Mouse (Mus musculus) left cerebral cortex, adult 8-10 months (tissue): ENCODE measurements at regions not wholly inside any gene's neighbourhood (a gene's known extent, or its start where the extent isn't known, plus 50 kb on each side); places are given as distances from the start of the nearest gene placed in this dataset.

Source experiments
- DNase-seq, 2 experiments: peaks; one replicate each; pipeline ENCODE4 v3.0.0; 2022; ENCODE audit warnings: low spot score in 2 of 2

DNA sequence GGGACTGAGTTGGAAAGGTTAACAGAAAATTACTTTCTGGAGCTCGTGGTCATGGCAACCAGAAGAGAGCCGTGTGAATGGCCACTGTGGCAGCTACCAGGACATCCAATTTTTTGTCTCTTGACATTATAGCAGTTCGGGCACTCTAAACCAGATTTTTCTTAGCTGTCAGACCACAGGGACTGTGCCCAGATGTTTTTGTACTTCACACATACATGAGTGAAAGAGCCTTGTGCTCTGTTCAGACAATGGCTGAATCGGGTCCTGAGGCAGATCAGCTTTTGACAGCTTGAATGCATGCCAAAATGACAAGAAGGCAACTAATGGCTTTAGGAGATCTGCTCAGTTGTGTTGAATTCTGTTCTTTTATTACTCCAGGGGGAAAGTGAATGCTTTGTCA is 505.2 kb upstream of the Pdzrn3 start:
- no peak for DNase-seq

DNA sequence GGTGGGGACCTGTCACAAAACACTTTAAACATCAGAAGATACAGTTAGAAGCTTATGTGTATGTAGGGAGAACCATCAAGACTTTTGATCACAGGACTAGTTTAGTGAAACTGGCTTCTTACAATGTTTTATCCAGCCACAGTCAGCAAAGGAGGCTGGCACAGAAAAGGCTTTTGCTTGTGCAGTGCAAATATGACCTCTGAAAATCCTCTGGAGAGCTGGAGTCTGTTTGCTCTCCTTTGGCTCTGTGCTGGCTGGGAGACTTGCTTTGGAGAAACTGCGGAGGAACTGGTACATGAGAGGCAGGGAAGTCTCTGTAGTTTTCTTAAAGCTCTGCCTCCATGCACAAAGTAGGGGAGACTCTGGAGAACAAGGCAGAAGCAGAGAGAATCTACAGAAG is 497.2 kb upstream of the Pdzrn3 start:
- DNase-seq = no peak

DNA sequence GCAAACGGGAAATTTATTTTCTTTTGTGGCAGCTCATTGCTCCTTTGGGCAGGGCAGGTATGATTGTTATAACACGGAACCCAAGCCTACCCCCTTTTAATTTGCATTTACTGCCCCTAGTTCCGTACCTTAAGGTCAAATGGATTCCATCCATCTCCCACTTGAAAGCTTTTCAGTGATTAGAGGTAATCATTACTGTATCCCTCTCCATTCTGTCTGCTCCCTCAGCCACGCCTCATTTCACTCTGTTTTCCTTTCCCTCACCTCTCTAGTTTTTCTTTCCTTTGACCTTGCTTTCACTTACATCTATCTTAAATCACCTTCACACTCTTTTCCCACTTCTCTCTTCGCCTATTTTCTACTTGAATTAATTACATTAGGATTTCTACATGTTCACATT is 481.2 kb upstream of the Pdzrn3 start:
- no peak for DNase-seq

DNA sequence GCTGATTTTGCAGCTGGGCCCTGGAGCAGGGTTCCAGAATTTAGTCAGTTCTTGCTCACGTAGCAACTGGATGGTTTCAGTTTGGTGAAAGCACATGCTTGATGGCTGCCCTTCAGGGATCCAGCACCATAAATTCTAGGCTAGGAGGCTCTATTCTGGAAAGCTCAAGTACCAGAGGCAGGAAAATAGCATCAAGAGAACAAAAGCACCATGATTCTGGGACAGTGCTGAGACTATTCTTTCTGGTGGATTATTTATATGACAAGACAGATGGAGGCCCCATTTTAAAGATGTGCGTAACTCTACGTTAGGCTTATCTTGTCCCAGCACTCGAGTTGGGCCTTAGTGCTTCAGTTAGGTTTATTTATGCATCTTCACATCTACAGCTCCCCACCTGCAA is 463.0 kb upstream of the Pdzrn3 start:
- DNase-seq = no peak

DNA sequence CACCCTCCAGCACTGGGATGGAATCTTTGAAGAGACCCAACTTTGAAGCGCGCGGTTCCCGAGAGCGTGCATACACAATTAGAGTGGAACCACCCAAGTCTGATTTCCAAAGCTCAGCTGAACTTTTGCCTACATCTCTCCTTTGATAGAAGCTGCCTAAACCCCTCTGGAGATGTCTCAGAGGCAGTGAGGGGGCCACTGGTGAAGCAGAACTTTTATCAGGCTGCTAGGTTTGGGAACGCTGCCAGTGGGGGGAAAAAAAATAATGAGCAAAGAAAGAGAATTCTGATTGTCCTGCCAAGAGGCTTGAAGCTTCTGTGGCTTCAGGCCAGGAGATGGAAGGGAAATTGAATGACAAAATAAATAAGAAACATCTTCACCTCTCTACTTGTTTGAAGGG is 459.9 kb upstream of the Pdzrn3 start:
- DNase-seq = no peak

DNA sequence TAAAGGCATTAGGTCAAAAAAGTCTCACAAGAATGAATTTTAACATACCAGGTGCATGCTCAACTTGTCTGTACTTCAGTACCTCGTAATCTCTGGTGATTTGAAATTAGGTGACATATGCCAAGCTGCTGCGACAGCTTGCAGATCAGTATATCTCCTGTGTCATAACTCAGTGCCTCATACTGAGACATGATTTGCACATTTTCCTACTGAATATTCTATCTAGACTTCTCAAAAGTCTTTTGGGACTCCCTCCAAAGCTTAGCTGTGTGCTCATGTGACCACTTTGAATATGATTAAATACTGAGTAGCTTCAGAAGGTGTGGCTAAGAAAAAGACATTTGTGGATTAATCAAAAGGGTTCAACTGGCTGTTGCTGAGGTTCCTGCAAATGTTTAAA is 416.3 kb upstream of the Pdzrn3 start:
- DNase-seq = no peak

DNA sequence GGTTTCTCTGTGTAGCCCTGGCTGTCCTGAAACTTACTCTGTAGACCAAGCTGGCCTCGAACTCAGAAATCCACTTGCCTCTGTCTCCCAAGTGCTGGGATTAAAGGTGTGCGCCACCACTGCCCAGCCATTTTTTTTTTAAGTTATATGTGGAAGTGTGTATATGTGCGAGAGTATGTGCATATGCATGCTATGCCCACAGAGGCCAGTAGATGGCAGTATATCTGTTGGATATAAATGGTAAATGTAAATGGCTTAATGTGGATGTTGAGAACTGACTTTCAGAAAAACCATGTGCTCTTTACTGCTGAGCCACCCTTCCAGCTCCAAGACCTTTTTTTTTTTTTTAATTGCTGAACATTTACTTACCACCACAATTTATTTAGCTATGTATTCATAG is 400.2 kb upstream of the Pdzrn3 start:
- no peak for DNase-seq

DNA sequence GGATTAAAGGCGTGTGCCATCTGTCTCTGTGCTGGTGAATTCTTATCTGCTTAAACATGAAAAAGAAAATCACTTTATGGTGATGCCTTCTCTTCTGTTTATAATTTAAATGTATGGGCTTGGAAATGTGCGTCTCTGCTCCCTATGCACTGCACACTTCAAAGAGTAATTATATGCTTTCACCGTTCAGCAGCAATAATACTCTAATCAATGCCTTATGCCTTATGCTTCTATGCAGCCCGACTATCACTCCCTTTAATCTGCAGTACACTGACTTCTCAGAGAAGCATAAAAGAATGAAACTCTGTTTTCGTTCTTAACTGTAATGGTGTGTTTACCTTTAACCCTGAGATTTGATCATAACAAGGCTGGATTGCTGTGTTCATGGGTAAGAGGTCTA is 395.5 kb upstream of the Pdzrn3 start:
- DNase-seq = no peak

DNA sequence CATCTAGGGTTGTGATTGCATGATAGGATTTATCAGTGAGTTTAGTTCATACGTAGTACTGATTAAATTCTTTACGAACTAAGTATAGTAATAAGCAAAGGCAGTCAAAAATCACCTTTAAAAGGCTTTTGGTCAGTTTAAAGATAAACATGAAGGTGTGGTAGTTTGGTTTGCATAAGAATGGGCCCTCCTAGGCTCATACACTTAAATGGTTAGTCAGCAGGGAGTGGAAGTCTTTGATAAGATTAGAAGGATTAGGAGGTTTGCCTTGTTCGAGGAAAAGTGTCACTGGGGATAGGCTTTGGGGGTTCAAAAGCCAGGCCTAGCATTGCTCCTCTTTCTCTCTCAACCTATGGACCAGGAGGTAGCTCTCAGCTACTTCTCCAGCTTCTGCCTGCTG is 357.4 kb upstream of the Pdzrn3 start:
- DNase-seq = no peak

DNA sequence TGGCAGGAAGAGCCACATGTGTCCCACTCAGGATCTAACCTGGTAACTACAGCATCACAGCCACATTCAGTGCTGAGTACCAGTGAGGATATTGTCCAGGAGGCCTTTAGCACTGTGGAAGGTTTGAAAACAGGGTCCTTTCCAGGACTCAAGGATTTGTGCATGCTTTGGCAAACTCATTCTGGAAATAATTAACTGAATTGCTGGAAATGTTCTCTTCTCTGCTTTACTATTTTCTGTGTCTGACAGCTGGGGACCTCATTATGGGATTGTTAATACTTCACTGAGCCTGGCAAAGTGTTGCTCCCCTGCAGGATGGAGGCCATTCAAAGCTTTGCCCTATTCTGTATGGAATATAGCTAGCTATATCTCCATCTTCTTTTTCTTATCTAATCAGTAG is 342.8 kb upstream of the Pdzrn3 start:
- DNase-seq = no peak

DNA sequence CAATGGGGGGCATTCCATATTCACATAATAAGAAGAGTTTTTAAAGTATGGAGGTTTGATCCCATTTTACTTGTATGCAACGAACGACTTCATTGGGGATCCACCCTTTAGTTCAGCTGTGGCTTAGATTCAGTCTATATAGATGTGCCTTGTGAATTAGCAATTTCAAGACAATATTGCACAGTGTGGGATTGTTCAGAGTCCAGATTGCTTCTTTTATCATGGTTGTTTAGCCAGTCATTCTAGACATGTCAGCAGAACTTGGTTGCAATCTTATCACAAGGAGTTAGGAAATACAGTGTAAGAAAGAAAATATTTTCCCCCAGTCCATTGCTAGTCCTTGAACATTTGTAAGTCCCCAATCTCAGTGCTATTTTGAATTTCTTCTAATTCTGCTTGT is 312.0 kb upstream of the Pdzrn3 start:
- no peak for DNase-seq

DNA sequence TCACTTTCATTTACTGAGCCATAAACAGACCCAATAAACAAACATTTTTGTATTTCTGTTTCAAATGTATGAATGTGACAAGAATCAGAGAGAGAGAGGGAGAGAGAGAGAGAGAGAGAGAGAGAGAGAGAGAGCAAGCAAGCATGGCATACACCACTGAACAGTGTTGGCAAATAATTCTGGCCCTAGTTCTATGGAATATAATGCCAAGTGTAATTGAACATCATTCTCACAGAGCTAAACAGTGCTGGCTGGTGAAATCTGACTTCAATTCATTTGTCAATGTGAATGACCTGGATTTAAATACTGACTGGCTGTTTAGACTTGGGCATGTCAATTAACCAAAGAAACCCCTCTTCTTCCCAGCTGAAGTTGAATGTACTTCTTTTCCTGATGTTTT is 308.9 kb upstream of the Pdzrn3 start:
- no peak for DNase-seq

DNA sequence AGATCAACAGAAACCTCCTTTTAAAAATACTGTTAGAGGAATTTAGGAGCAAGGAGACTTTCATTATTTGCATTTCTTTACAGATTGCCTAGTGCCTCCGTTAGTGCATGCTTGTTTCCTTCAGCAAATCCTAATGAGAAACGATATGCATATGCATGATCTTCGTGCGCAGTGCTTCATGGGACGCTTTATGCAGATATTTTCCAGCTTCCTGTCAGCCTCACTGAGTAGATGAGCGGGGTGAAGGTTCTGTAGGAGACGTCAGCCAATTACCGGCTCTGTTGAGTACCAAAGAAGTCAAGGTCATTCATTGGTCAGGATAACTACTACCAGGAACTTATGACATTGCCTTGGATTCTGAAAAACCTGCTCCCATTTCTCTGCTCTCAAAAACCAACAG is 308.0 kb upstream of the Pdzrn3 start:
- DNase-seq = no peak

DNA sequence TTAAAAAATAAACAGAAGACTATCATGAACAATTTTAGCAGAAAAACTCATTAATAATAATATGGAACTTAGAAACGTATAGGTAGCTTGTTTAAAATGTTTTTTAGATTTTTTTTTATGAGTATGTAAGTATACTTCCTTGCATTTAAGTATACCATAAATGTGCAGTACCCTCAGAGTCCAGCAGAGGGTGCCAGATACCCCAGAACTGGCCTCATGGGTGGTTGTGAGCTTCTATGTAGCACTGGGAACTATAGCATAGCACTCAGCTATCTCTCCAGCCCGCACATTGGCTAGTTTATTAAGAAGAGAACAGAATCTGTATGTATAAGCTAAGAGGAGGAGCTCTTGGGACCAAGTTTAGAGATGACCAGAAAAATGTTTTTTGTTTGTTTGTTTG is 306.7 kb upstream of the Pdzrn3 start:
- no peak for DNase-seq

DNA sequence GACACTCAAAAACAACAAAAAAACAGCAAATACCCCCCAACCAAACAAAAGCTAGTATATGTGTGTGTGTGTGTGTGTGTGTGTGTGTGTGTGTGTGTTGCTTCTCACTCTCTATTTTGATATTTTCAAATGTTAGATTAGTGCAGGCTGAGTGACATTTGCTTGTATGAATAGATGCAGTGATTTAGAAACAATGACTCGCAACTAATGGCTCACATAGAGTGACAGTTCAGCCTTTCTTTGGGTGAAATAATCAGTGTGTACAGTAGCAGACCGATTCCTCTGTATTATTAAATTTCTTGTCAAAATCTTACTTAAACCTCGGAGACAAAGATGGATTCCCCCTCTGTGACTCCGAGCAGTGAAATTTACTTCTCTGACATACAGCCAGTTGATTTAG is 297.1 kb upstream of the Pdzrn3 start:
- no peak for DNase-seq

DNA sequence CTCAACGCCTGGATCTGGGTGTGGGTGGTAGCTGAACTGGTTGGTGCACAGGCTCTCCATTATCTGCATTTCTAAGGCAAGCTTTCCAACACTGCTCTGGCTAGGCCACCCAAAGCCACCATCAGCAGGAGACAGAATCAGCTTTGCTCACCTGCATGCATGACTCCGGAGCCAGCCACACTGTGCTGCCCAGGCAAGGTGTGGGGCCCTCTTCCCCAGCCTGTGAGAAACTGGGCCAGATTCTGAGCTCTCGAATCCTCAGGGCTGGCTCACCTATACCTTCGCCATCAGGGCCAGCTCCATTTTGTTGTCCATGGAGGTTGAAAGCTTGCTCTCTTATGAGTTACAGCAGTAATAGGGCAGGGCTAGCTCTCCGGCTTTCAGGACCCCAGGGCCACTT is 293.1 kb upstream of the Pdzrn3 start:
- DNase-seq = no peak

DNA sequence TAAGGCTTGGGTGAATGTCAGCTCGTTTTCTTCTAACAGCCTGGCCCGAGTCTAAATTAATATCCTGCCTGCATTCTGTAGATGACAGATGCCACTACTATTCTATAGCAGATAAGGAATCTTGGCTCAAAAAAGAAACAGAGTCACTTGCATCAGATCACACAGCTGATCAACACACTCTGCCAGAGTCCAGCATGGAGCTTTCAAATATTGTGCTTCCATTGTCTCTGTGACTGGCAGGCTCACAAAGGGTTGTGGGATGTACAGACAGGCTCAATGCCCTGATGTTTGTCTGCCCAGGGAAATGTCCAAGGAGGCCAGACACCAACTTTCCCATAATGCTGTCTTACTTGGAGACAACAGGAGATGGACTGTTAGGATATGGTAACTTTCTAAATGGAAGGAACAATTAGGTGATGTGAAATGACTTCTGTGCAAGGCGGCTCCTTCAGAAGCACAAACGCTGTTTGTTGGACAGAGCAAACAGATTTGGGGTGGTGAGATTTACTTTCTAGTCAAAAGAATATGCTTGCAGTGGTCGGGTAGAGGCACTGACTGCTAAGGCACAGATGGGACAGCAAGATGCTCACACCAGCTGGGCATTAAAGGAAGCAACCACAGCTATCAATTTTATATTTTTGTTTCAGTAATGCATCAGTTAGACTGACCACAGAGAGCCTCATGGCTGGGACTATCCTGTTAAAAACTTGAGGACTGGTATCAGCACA is 291.6 kb upstream of the Pdzrn3 start:
- no peak for DNase-seq

DNA sequence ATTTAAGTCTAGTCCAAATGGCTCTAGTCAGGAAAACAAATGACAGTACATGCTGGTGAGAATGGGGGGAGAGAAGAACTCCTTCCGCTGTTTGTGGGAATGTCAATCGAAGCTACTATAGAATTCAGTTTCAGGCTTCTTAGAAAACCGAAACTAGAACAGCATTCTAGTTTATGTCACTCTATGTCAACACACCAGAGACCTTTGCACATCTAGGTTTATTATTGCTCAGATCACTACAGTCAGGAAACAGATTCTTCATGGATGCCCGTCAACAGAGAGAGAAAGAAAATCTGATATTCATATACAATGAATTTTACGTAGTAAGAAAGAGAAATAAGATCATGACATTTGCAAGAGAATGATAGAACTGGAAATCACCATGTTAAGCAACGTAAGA is 276.7 kb upstream of the Pdzrn3 start:
- DNase-seq = no peak

DNA sequence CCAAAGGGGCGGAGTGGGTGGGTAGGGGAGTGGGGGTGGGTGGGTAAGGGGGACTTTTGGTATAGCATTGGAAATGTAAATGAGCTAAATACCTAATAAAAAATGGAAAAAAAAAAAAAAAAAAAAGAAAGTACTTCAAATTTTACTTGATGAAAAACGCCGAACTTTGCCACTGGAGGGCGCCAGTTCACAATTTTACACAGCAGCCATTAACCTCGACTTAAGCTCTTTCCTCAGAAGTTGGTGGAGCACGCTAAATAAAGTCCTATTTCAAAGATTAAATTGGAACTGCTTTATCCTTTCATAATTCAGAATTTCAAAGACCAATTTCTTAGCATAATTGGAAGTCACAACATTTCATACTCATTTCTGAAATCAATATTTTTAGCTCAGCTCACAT is 272.7 kb upstream of the Pdzrn3 start:
- peak; percentile 21 to 78 for DNase-seq

DNA sequence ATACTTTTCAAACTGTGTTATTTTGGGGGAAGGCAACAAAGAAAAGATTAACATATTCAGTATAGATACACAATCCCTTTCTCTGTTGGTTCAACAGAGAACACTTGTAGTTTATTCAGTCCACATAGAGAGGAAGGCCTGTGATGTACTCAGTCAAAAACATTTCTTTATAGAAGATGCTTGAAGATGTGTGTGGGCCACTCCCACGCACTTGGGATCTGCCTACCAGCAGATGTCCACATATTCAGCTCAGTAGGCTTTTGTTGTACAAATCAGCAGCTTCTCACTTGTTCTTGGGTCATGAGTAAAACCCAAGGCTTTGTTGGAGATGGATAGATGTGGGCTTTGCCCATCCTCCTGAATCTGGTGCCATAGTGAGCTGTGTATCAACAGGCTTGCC is 239.6 kb upstream of the Pdzrn3 start:
- DNase-seq = peak in 1 of 2 experiments; percentile 33

DNA sequence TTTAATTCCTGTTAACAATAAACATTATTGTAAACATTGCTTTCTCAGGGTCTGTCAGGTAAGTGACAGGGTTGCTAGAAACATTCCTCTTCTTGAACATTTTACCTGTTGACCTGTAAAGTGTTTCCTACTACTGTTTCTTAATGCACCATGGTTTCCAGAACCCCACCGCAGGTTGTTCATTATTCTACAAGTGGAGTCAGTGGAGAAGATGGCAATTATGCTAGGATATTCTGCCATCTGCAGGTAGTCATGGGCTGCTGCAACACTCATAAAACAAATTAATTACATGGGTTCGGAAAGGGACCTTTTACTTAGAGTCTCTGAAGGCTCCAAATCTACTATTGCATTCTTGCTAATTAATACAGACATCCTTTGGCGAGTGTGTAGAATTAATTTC is 239.1 kb upstream of the Pdzrn3 start:
- DNase-seq = no peak

DNA sequence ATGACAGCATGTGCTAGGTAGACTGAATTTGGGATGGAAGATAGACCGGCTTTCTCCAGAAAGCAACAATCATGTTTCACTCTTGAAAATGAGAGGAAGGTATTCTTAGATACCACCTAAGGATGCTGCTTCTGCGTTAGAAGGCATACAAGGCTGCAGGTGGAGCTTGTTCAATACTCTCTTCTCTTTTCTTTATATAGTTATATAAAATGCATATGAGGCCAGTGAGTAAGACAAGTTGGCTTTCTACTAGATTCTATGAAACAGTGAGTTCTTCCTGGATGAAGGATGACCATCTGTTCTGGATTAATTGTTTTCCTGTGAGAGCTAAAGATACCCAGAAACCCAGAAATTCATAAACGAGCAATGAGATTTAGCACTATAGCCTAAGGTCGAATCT is 231.3 kb upstream of the Pdzrn3 start:
- DNase-seq = no peak

DNA sequence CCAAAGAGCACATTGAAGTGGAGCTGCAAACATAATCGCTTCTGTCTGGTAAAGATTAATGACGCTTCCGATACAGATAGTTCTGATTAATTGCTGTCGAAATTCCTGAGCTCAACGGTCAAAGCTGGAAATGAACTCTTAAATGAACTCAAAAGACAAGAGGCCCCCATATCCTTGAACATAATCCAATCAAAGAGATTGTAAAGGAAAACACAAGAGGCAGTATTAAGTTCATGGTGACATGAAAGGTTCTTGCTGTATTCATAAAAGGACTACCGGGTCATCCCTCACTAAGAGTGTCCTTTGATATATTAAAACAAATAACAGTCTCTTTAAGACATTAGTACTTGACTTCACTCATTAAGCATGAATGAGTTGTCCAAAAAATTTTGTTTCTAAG is 225.4 kb upstream of the Pdzrn3 start:
- no peak for DNase-seq

DNA sequence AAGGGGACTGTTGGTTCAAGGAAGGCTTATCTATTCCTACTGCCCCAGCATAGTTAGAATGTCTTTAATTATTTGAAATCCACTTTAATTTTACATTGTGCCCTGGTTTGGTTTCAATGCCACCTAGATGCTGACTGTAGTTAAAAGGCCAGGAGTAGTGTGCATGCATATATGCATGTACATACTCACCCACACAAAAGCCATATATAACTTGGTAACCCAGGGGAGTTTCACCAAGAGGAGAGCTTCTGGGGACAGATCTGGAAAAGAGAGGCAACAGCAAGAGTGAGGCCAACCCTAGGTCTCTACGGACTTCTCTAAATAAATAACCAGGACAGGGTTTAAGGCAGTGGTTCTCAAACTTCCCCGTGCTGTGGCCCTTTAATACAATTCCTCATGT is 219.3 kb upstream of the Pdzrn3 start:
- no peak for DNase-seq
